Mouse (Mus musculus): ENCODE measurements at regions not wholly inside any gene's neighbourhood (a gene's known extent, or its start where the extent isn't known, plus 50 kb on each side); places are given as distances from the start of the nearest gene placed in this dataset.

DNA sequence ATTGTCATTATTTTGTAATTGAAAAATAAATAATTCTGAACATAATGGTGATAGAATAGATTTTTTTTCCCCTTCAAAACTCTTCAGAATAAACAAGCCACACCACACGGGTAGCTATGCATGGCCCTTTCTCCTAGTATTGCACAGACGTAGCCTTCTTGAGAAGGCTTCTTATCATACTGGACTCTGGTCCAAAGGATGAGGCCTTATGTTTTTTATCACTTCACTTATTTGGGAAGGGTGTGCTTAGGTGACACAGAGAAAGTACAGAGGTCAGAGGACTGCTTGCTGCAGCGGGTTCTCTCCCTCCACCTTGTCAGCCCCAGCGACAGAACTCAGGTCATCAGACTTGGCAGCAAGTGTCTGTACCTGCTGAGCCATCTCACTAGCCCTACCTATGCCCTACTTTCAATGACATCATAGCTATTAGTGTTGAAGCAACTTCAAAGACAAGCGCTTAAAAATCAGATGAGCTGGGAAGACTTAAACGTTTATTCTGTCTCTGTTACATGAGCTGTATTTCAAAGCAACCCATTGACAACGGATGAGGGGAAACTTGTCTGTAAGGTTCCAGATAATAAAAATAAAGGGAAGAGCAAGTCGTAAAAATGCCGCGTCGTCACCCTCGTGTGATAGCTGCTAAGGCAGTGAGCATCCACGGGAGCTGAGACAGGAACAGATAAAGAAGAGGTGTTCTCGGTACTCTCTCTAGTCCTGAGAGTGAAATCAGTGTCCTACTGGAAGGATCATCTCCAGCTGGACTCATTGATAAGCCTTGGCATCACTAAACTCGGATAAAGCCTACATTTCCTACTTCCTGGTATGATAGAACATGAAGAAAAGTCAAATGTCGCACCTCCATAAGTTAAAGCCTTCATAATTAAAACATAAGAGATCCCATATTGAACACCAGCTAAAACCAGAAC, 226.2 kb downstream of the Sp3 start:
- Histone ChIP-seq H3K4me1 (ENCODE audit: control insufficient read depth, insufficient read depth, low read length) (no peaks in the 10 kb centered on the region), H3K27me3 (ENCODE audit: control insufficient read depth, insufficient read depth, low read length) (no peaks in the 10 kb centered on the region), H3K27ac (replicated peaks; ENCODE audit: low read depth, low read length) (no peak overlapping the region), H3K9ac (ENCODE audit: low read depth, low read length, severe bottlenecking) (no peak overlapping the region), H3K4me3 (replicated peaks; ENCODE audit: low read length) (no peak overlapping the region), H3K36me3 (ENCODE audit: control insufficient read depth, insufficient read depth, low read length) (no peaks in the 10 kb centered on the region), H3K4me2 (replicated peaks; ENCODE audit: low read depth, low read length, severe bottlenecking) (no peak overlapping the region), H3K9me3 (ENCODE audit: control insufficient read depth, low read length) (no peaks in the 10 kb centered on the region)
- no peak for TF ChIP-seq POLR2A (IDR thresholded peaks at IDR 0.05; ENCODE audit: borderline replicate concordance, extremely low read depth, insufficient read depth, insufficient read length)
- ATAC-seq (ENCODE audit: low FRiP score, low read depth) (no peak), DNase-seq (ENCODE audit: low spot score) (no peak)
- 82% methylated on average over 16 of the region's 16 CpGs for WGBS

GRCm38 (mm10) chr2:72763454-72763853, 216.8 kb downstream of the Sp3 start:
- 73% methylated on average over 5 of the region's 5 CpGs for WGBS
- H3K9ac ChIP-seq (ENCODE audit: low read depth, low read length, severe bottlenecking), result no peak overlapping the region
- no peak for TF ChIP-seq POLR2A (IDR thresholded peaks at IDR 0.05; ENCODE audit: borderline replicate concordance, extremely low read depth, insufficient read depth, insufficient read length)
- H3K9me3 ChIP-seq (ENCODE audit: control insufficient read depth, low read length), result no peaks in the 10 kb centered on the region
- H3K27ac ChIP-seq (replicated peaks; ENCODE audit: low read depth, low read length), result no peak overlapping the region
- no peak overlapping the region for H3K4me2 ChIP-seq (replicated peaks; ENCODE audit: low read depth, low read length, severe bottlenecking)
- no peaks in the 10 kb centered on the region for H3K27me3 ChIP-seq (ENCODE audit: control insufficient read depth, insufficient read depth, low read length)
- DNase-seq (ENCODE audit: low spot score) (no peak), ATAC-seq (ENCODE audit: low FRiP score, low read depth) (no peak)
- no peaks in the 10 kb centered on the region for H3K4me1 ChIP-seq (ENCODE audit: control insufficient read depth, insufficient read depth, low read length)
- no peaks in the 10 kb centered on the region for H3K36me3 ChIP-seq (ENCODE audit: control insufficient read depth, insufficient read depth, low read length)
- H3K4me3 ChIP-seq (replicated peaks; ENCODE audit: low read length), result no peak overlapping the region

GRCm38 (mm10) chr2:72769030-72769630, 211.1 kb downstream of the Sp3 start:
- Histone ChIP-seq H3K27me3 (ENCODE audit: control insufficient read depth, insufficient read depth, low read length) (no peaks in the 10 kb centered on the region), H3K4me2 (replicated peaks; ENCODE audit: low read depth, low read length, severe bottlenecking) (no peak overlapping the region), H3K27ac (replicated peaks; ENCODE audit: low read depth, low read length) (no peak overlapping the region), H3K4me3 (replicated peaks; ENCODE audit: low read length) (no peak overlapping the region), H3K4me1 (ENCODE audit: control insufficient read depth, insufficient read depth, low read length) (peaks cover 7% of the 10 kb centered on the region; the same call in 1 of the 2 replicates), H3K36me3 (ENCODE audit: control insufficient read depth, insufficient read depth, low read length) (no peaks in the 10 kb centered on the region), H3K9ac (ENCODE audit: low read depth, low read length, severe bottlenecking) (no peak overlapping the region), H3K9me3 (ENCODE audit: control insufficient read depth, low read length) (no peaks in the 10 kb centered on the region)
- no peak for DNase-seq (ENCODE audit: low spot score)
- TF ChIP-seq POLR2A (IDR thresholded peaks at IDR 0.05; ENCODE audit: borderline replicate concordance, extremely low read depth, insufficient read depth, insufficient read length), result no peak
- ATAC-seq (ENCODE audit: low FRiP score, low read depth), result no peak; the same call in 1 of the 2 replicates
- 28% methylated on average over 11 of the region's 11 CpGs for WGBS

GRCm38 (mm10) chr2:72773401-72773800, 206.8 kb downstream of the Sp3 start:
- H3K27me3 ChIP-seq (ENCODE audit: control insufficient read depth, insufficient read depth, low read length), result no peaks in the 10 kb centered on the region
- no peak for TF ChIP-seq POLR2A (IDR thresholded peaks at IDR 0.05; ENCODE audit: borderline replicate concordance, extremely low read depth, insufficient read depth, insufficient read length)
- 81% methylated on average over 4 of the region's 4 CpGs for WGBS
- DNase-seq (ENCODE audit: low spot score), result no peak
- no peaks in the 10 kb centered on the region for H3K9me3 ChIP-seq (ENCODE audit: control insufficient read depth, low read length)
- H3K4me3 ChIP-seq (replicated peaks; ENCODE audit: low read length), result no peak overlapping the region
- no peaks in the 10 kb centered on the region for H3K36me3 ChIP-seq (ENCODE audit: control insufficient read depth, insufficient read depth, low read length)
- no peak overlapping the region for H3K9ac ChIP-seq (ENCODE audit: low read depth, low read length, severe bottlenecking)
- H3K4me1 ChIP-seq (ENCODE audit: control insufficient read depth, insufficient read depth, low read length), result peaks cover 15% of the 10 kb centered on the region; the same call in 1 of the 2 replicates
- no peak overlapping the region for H3K4me2 ChIP-seq (replicated peaks; ENCODE audit: low read depth, low read length, severe bottlenecking)
- no peak for ATAC-seq (ENCODE audit: low FRiP score, low read depth)
- H3K27ac ChIP-seq (replicated peaks; ENCODE audit: low read depth, low read length), result no peak overlapping the region

DNA sequence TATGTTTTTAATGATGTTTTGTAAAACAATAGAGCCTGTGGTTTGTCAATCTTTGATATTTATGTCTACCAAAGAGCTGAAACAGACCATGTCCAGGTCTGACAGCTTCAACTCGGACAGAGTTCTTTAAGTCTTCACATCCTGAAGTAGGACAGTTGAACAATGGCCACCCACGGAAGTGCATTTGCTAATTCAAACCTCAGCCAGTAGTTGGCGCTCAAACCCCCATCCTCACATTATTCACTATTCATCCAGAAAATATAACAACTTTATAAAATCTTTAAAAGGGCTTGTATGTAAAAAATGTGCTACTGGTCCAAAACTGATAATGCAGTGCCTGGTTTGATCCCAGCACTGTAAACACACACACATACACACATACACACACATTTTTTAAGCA, 202.9 kb downstream of the Sp3 start:
- H3K27ac ChIP-seq (replicated peaks; ENCODE audit: low read depth, low read length), result no peak overlapping the region
- H3K4me2 ChIP-seq (replicated peaks; ENCODE audit: low read depth, low read length, severe bottlenecking), result no peak overlapping the region
- DNase-seq (ENCODE audit: low spot score) (no peak), ATAC-seq (ENCODE audit: low FRiP score, low read depth) (no peak)
- peaks cover 25% of the 10 kb centered on the region for H3K4me1 ChIP-seq (ENCODE audit: control insufficient read depth, insufficient read depth, low read length)
- no peak for TF ChIP-seq POLR2A (IDR thresholded peaks at IDR 0.05; ENCODE audit: borderline replicate concordance, extremely low read depth, insufficient read depth, insufficient read length)
- H3K36me3 ChIP-seq (ENCODE audit: control insufficient read depth, insufficient read depth, low read length), result no peaks in the 10 kb centered on the region
- no peak overlapping the region for H3K9ac ChIP-seq (ENCODE audit: low read depth, low read length, severe bottlenecking)
- no peaks in the 10 kb centered on the region for H3K9me3 ChIP-seq (ENCODE audit: control insufficient read depth, low read length)
- 0 out of 2 replicates have a peak, but pooled peaks cover 3% of the 10 kb centered on the region for H3K27me3 ChIP-seq (ENCODE audit: control insufficient read depth, insufficient read depth, low read length)
- no peak overlapping the region for H3K4me3 ChIP-seq (replicated peaks; ENCODE audit: low read length)
- WGBS, result 60% methylated on average over 3 of the region's 3 CpGs
